Mouse (Mus musculus): ENCODE results near the gene Krt10.

Krt10 gene

DNA sequence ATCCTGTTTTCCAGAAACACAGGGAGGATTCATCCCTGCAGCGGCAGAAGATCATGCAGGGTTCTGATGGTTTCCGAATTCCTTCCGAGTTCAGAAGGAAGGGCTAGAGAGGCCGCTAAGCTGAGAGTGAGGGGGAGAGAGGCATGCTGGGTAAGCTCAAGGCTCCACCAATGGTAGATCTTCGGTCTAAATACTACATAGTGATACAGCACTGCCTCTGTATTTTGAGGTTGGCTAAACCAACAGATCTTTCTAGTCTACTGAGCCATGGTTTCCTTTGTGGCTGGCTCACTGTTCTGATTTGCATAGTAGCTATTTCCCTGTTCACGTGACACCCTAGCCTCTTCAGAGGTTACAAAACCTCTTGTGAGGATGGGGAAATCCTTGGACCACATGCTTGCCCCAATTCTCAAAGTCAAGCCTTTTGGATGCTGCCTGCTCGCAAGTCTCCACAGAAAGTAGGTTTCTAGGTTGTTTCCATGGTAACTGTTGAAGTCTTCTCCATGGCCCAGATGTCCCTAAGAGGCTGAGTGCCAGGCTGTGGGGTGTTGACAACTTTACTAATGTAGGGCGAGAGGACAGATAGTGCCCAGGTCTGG lies 19.2 kb downstream of the Krt10 start:
- no peak for DNase-seq (ENCODE audit: low spot score)

DNA sequence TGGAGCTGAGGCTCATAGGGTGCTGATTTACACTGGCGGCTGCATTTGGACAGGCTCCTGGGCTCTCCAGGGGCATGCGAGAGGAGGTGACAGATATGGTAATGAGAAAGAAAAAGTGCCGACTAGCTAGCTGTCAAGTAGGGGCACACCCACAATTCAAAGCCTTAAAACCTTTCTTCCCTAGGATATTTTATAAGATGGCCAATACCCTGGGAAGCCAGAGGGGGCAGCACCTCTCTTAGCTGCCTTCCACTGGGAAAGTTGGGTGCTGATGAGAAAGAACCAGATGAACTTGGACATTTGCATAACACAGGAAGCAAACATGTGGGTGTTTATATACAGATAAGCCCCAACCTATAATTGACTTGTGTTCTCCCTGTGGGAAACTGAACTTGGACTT lies 19.9 kb downstream of the Krt10 start:
- DNase-seq (ENCODE audit: low spot score) = no peak

DNA sequence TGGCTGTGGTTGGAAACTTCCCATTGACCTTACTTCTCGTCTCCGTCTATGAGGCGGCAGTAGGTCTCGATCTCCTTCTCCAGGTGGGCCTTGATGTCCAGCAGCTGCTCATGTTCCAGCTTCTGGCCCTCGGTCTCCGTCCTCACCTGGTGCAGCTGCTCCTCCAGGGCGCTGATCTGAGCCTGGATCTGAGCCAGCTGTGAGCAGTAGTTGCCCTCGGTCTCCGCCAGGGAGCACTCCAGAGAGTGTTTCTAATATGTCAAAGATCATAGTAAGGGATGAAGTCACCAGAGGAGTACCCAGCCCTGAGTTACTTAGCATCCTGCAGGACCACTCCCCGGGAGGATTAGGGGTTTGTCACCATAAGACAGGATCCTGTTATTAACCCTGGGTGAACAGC lies 22.4 kb downstream of the Krt10 start:
- DNase-seq (ENCODE audit: low spot score) = no peak

DNA sequence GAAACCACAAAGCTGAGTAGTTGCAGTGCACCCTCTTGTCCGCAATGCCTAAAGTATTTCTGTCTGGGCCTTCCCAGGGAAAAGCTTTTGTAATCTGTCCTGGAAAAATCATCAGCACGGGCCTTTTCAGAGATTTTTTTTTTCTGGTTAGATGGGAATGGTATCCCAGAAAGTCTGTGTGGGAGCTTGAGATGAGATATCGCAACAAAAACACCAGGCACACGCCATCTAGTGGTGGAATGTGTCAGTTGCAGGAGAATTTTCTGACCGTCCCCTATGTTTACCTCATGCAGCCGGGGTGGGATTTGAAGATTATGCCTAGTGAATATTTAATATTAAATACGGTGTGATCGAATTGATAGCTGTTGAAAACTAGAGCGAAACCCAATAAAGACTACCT lies 24.8 kb downstream of the Krt10 start:
- DNase-seq (ENCODE audit: low spot score) = no peak

DNA sequence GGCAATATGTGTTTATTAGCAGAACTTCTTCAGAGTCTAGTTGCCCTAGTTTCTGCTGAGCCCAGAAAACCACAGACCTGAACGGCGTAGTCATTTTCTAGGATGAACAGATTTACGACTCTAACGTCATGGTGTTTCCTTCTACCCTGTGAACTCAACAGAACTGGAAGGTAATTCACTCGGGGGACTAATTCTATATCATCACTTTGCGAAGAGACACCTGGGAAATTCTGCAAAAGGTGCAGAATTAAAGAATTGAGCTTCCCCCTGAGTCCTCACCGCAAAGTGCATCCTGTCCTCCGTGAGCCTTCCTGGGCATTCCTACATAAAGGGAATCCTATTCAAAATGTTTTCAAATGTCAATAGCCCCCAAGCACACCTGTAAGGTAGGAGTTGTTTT lies 27.7 kb downstream of the Krt10 start:
- DNase-seq (ENCODE audit: low spot score) = no peak

DNA sequence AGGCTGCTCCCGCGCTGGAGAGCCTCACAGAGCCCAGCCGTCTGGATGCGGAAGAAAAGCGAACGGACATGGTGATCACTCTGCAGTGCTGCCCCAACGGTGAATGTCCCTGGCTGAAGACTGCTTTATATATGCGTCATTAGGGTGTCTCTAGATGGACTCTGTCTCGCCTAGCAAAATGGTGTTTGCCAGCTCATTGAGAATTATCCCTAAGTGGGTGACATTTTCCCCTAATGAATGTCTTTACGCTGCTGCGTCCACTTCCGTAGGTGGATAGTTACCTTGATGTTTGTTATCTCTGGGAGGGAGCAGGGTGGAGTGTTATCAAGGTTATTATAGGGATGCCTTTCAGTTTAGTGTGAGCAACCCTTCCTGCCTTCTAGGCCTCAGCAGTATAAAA lies 38.2 kb downstream of the Krt10 start, which contains the start of gene Krt27:
Gene Krt27 (minus strand): TSS at position 101 of the 400 bp plus-strand sequence.
- no peak for DNase-seq (ENCODE audit: low spot score)

DNA sequence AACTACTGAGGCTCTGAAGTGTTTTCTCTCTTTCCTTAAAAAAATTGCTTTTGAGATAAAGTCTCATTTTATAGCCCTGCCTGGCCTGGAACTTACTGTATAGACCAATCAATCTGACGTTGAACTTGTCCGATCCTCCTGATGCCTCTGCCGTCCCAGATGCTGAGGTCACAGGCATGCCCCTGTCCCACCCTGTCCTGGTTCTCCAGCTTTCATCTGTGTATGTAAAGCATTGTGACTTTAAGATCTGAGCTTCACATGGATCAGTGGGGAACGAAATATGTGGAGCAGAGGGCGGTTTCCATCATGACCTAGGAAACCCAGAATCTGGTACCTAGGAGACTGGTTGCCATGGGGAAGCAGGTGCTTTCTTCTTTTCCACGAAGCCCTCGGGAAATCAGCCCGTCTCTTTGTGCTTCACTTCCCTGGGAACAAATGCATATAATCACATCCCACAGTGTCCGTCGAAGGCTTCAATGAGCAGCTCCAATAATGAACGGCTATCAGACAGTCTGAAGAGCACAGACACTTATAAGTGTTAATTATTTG lies 49.8 kb downstream of the Krt10 start:
- no peak for DNase-seq (ENCODE audit: low spot score)

DNA sequence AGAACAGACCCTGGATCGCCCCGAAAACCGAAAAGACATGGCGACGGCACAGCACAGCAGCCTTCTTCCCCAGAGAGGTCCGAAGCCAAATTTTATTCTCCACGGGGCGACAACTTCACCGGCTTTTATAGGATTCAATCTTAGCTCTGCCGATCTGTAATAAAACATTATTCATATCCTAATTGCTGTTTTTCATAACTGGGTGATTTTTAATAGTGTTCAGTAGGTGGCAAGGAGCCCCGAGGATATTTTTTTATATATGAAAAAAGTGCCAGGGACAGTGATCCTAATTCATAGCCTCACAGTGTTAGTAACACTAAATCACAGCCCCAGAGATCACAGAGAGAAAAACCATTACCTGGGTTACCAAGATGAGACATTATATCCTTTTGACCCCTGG lies 51.3 kb downstream of the Krt10 start, which contains the start of gene Krt26:
Gene Krt26 (minus strand): TSS at position 101 of the 400 bp plus-strand sequence.
- DNase-seq (ENCODE audit: low spot score) = no peak
